Mouse (Mus musculus): ENCODE measurements around the gene Ap2a1. TPM values are rescaled to one million over a fixed set of nuclear protein-coding genes. Genes with fewer than 3 reads are reported as not detected.

The Ap2a1 gene
- polyA plus RNA-seq (2014; fragmentation: Nextera tagmentation; extraction: Ambion mirVana), result 68.0 and 74.8 TPM in 2 replicates

DNA sequence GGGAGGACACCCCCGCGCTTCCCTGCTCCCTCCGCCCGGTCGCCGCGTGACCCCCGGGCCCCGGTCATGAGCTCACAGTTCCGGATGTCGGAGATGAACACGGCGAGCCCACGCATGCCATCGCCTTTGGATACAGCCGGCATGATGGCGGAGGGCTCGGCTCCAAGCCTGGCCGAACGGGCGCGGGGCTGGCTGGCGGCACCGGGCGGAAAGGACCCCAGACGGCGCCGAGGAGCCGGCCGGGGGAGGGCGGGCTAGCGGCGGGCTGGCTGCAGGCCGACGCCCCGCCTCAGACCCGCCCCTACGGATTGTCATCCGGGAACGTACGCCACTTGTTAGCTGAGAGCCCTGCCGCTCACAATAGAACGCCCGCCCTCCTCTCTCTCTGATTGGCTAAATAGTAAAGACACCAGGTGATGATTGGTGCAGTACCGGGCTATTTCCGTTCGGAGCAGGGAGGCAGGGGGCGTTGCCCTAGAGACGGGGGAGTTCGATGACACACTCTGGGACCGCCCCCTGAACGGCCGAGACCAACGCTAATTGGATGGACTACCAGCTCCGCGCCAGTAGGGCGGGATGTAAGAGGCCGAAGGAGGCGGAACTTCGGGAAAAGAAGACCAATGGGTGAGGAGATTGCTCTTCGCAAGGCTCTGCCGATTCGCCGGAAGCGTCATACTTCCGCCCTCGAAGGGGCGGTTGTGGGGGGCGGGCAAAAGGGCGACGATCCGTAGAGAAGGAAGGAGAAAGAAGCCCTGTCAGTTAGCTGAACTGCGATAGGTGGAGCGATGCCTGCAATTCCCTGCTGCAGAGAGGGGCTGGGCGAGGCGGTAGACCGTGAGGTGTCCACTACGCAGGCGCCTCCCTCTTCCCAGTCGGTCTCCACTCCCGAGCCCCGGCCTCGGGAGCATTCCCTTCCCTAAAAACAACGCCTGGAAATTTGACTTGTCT, at the start of gene Ap2a1:
TSS of gene Ap2a1 (minus strand) at position 293 of the 948 bp plus-strand sequence.
- H3K4me3 ChIP-seq (ENCODE audit: low read depth, low read length), result peak within 1 kb of the TSS; percentile 97
- H3K27me3 ChIP-seq (ENCODE audit: control insufficient read depth, insufficient read depth, low read length), result no peaks in the 10 kb centered on the region
- ATAC-seq (ENCODE audit: low FRiP score) (peak; percentile 100), DNase-seq (ENCODE audit: low spot score, missing footprints) (peak; percentile 99)
- H3K27ac ChIP-seq (ENCODE audit: low read depth, low read length), result peak within 1 kb of the TSS; percentile 91
- H3K9me3 ChIP-seq (ENCODE audit: control insufficient read depth, low read length), result no peaks in the 10 kb centered on the region
- peak within 1 kb of the TSS; percentile 60 for H3K4me2 ChIP-seq
- H3K9ac ChIP-seq (ENCODE audit: low read length), result peak within 1 kb of the TSS; percentile 93
- no peaks in the 10 kb centered on the region for H3K36me3 ChIP-seq (ENCODE audit: control insufficient read depth, insufficient read depth, low read length)
- peaks cover 13% of the 10 kb centered on the region for H3K4me1 ChIP-seq (ENCODE audit: control insufficient read depth, insufficient read depth, low read length)
- WGBS, result under 1% methylated on average over 84 of the region's 84 CpGs

DNA sequence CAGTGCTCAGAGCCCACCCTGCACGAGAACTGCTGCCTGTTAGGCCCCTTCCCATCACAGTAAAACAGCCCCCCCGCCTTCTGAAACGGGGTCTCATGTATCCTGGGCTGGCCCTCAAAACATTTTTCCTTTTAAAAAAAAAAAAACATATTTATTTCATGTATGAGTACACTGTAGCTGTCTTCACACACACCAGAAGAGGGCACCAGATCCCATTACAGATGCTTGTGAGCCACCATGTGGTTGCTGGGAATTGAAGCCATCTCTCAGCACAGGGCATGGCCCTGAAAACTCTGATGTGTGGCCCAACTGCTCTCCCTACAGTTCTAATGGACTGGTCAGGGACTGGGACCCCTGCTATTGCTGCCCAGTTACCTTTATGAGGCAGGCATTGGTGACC, 49.0 kb upstream of the Ap2a1 start:
- H3K4me3 ChIP-seq (ENCODE audit: low read depth, low read length), result no peak overlapping the region
- H3K4me2 ChIP-seq, result no peak overlapping the region
- H3K27me3 ChIP-seq (ENCODE audit: control insufficient read depth, insufficient read depth, low read length), result no peaks in the 10 kb centered on the region
- WGBS, result 87% methylated on average over 3 of the region's 3 CpGs
- ATAC-seq (ENCODE audit: low FRiP score), result no peak
- H3K27ac ChIP-seq (ENCODE audit: low read depth, low read length), result no peak overlapping the region
- peaks cover 12% of the 10 kb centered on the region for H3K4me1 ChIP-seq (ENCODE audit: control insufficient read depth, insufficient read depth, low read length)
- no peaks in the 10 kb centered on the region for H3K9me3 ChIP-seq (ENCODE audit: control insufficient read depth, low read length)
- H3K36me3 ChIP-seq (ENCODE audit: control insufficient read depth, insufficient read depth, low read length), result peaks cover 63% of the 10 kb centered on the region
- DNase-seq (ENCODE audit: low spot score, missing footprints), result no peak
- H3K9ac ChIP-seq (ENCODE audit: low read length), result no peak overlapping the region

DNA sequence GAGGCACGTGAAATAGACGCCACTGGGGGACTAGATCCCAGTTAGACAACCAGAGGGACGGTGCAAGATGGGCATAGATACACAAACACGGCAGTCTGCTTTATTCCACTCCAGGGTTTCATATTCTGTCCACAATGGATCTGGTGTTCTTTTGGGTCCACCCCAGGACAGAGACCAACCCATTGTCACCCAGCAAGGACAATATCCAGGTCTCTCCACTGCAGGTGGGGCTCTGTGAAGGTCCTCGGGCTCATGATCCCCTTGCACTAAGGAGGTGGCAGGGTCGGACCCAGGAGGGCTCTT, 45.8 kb upstream of the Ap2a1 start:
- no peaks in the 10 kb centered on the region for H3K27me3 ChIP-seq (ENCODE audit: control insufficient read depth, insufficient read depth, low read length)
- H3K4me2 ChIP-seq, result peak overlapping the region; percentile 81
- H3K4me3 ChIP-seq (ENCODE audit: low read depth, low read length), result peak overlapping the region; percentile 47; the same call in 1 of the 2 replicates
- peaks cover 42% of the 10 kb centered on the region for H3K36me3 ChIP-seq (ENCODE audit: control insufficient read depth, insufficient read depth, low read length)
- peaks cover 23% of the 10 kb centered on the region for H3K4me1 ChIP-seq (ENCODE audit: control insufficient read depth, insufficient read depth, low read length)
- no peak overlapping the region for H3K9ac ChIP-seq (ENCODE audit: low read length)
- DNase-seq (ENCODE audit: low spot score, missing footprints) (no peak), ATAC-seq (ENCODE audit: low FRiP score) (no peak)
- no peaks in the 10 kb centered on the region for H3K9me3 ChIP-seq (ENCODE audit: control insufficient read depth, low read length)
- peak overlapping the region; percentile 17 for H3K27ac ChIP-seq (ENCODE audit: low read depth, low read length)
- WGBS, result 26% methylated on average over 6 of the region's 6 CpGs

DNA sequence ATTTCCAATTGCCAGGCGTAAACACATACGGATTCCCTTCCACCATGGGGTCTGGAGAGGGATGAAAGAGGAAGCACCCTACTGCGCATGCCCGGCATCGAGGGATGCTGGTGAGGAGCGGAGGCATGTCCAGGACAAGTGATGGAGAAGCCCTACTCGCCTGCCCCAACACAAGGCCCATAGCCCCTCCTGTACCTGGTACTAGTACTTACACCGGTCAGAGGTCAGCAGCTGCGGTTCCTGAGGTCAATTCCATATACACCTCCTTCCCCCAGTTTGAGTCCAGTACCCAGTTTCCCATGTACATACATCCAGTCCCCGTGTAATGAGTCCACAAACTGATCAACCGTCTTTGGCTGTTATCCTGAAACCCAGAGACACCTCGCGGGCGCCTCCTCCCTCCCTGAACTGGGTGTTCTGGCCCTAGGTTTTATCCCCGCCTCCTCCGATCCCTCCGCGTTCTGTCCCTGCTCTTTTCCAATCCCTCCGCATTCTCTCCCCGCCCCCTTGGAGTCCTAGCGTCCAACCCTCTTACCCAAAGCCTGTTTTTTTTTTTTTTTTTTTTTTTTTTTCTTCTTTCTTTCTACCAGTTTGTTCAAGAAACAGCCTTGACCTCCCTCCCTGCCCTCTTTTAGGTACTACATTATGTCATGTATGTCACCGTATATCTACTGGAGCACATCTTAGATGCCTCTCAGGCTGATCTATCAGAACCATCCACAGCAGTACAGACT, 45.3 kb upstream of the Ap2a1 start, which contains the start of gene Cpt1c:
TSS of gene Cpt1c (minus strand) at position 469 of the 734 bp plus-strand sequence.
- Histone ChIP-seq H3K9ac (ENCODE audit: low read length) (peak within 1 kb of the TSS; percentile 73), H3K27me3 (ENCODE audit: control insufficient read depth, insufficient read depth, low read length) (no peaks in the 10 kb centered on the region), H3K27ac (ENCODE audit: low read depth, low read length) (peak within 1 kb of the TSS; percentile 87), H3K4me2 (peak within 1 kb of the TSS; percentile 81), H3K4me1 (ENCODE audit: control insufficient read depth, insufficient read depth, low read length) (peaks cover 23% of the 10 kb centered on the region), H3K9me3 (ENCODE audit: control insufficient read depth, low read length) (no peaks in the 10 kb centered on the region), H3K4me3 (ENCODE audit: low read depth, low read length) (peak within 1 kb of the TSS; percentile 47), H3K36me3 (ENCODE audit: control insufficient read depth, insufficient read depth, low read length) (peaks cover 37% of the 10 kb centered on the region)
- peak; percentile 46; the same call in 1 of the 2 replicates for ATAC-seq (ENCODE audit: low FRiP score)
- peak; percentile 97 for DNase-seq (ENCODE audit: low spot score, missing footprints)
- WGBS, result 1% methylated on average over 22 of the region's 22 CpGs

DNA sequence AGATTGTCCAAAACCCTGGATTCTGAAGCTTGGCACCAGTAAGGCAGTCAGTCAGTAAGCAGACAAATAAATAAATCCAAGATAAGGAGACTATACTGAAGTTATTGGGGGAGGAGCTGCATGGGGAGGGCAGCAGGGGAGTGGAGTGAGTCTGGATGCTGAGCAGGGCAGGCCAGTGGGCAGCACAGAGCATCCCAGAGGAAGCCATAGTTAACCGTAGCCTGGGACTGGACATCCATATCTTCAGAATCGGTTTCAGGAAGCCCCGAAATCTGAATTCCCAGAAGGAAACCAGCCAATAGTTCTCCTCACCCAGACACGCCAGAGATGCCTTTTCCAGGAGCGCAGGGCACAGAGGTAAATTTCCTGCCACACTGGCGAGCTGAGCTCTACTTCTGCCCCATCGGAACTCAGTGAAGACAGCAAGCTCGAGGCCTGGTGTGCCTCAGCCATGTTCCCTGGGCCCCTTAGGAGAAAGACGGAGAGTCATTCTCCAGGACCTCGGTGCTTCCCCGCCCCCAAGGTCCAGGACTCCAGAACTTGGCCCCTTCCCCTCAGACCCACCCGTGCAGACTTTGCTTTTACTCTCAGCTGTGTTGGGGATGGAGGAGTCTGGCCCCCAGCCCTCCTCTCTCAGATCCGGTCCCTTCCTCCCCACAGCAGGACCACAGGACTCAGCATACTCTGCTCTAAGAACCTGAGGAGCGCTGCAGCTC, 44.3 kb upstream of the Ap2a1 start:
- peaks cover 23% of the 10 kb centered on the region for H3K4me1 ChIP-seq (ENCODE audit: control insufficient read depth, insufficient read depth, low read length)
- DNase-seq (ENCODE audit: low spot score, missing footprints) (peak; percentile 87), ATAC-seq (ENCODE audit: low FRiP score) (no peak)

DNA sequence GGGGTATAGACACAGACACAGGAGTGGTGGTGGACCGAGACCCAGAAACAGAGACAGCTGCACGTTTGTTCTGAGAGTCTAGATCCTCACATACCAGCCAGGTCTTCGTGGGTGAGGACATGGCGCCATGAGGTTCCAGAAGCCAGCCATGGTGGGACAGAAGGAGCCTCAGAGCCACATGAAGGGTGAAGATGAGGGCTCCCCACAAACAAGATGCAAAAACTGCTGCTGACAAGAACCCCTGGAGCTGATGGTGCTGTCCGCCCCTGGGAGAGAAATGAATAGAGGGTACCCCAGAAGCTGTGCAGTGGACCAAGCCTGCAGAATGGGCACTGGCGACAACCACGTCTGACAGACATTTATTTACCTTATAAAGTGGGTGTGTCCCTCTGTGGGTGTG, 41.8 kb upstream of the Ap2a1 start:
- H3K4me1 ChIP-seq (ENCODE audit: control insufficient read depth, insufficient read depth, low read length), result peaks cover 23% of the 10 kb centered on the region

More for the DNA sequence above, 44.3 kb upstream of the Ap2a1 start:
- peak overlapping the region; percentile 47 for H3K4me3 ChIP-seq (ENCODE audit: low read depth, low read length)
- H3K27ac ChIP-seq (ENCODE audit: low read depth, low read length), result peak overlapping the region; percentile 87
- 35% methylated on average over 14 of the region's 14 CpGs for WGBS
- H3K4me2 ChIP-seq, result peak overlapping the region; percentile 81
- H3K9me3 ChIP-seq (ENCODE audit: control insufficient read depth, low read length), result no peaks in the 10 kb centered on the region
- peak overlapping the region; percentile 73 for H3K9ac ChIP-seq (ENCODE audit: low read length)
- no peaks in the 10 kb centered on the region for H3K27me3 ChIP-seq (ENCODE audit: control insufficient read depth, insufficient read depth, low read length)
- peaks cover 29% of the 10 kb centered on the region for H3K36me3 ChIP-seq (ENCODE audit: control insufficient read depth, insufficient read depth, low read length)

DNA sequence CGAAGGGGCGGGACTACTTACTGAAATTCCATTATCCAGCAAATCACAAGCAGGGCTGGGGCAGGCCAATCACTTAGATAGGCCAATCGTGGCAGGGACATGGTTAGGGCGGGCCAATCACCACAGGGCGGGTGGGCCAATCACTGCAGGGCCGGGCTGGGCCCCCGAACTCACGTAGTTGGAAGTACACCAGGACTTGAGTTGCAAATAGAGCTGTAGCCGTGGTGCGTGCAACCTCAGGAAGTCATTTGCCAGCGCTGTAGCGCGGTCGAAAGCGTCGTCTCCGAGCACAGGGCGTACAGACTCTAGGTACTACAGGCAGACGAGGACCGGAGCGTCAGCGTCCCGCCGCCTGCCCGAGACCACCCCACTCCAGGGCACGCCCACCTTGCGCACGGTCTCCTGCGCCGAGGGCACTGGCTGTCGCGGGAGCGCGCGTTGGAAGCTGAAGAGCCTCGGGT, 41.0 kb upstream of the Ap2a1 start:
- Histone ChIP-seq H3K9ac (ENCODE audit: low read length) (peak overlapping the region; percentile 66), H3K9me3 (ENCODE audit: control insufficient read depth, low read length) (no peaks in the 10 kb centered on the region), H3K4me2 (peak overlapping the region; percentile 74), H3K4me3 (ENCODE audit: low read depth, low read length) (peak overlapping the region; percentile 57), H3K36me3 (ENCODE audit: control insufficient read depth, insufficient read depth, low read length) (no peaks in the 10 kb centered on the region), H3K27me3 (ENCODE audit: control insufficient read depth, insufficient read depth, low read length) (no peaks in the 10 kb centered on the region), H3K27ac (ENCODE audit: low read depth, low read length) (peak overlapping the region; percentile 68; the same call in 1 of the 2 replicates), H3K4me1 (ENCODE audit: control insufficient read depth, insufficient read depth, low read length) (peaks cover 20% of the 10 kb centered on the region)
- peak; percentile 98 for DNase-seq (ENCODE audit: low spot score, missing footprints)
- under 1% methylated on average over 36 of the region's 36 CpGs for WGBS
- peak; percentile 96 for ATAC-seq (ENCODE audit: low FRiP score)

More for the DNA sequence above, 41.8 kb upstream of the Ap2a1 start:
- Histone ChIP-seq H3K9me3 (ENCODE audit: control insufficient read depth, low read length) (no peaks in the 10 kb centered on the region), H3K4me2 (peak overlapping the region; percentile 74), H3K4me3 (ENCODE audit: low read depth, low read length) (peak overlapping the region; percentile 57), H3K36me3 (ENCODE audit: control insufficient read depth, insufficient read depth, low read length) (peaks cover 5% of the 10 kb centered on the region), H3K27me3 (ENCODE audit: control insufficient read depth, insufficient read depth, low read length) (no peaks in the 10 kb centered on the region), H3K27ac (ENCODE audit: low read depth, low read length) (peak overlapping the region; percentile 68; the same call in 1 of the 2 replicates), H3K9ac (ENCODE audit: low read length) (peak overlapping the region; percentile 66)
- DNase-seq (ENCODE audit: low spot score, missing footprints), result no peak
- ATAC-seq (ENCODE audit: low FRiP score), result no peak
- 73% methylated on average over 7 of the region's 7 CpGs for WGBS

DNA sequence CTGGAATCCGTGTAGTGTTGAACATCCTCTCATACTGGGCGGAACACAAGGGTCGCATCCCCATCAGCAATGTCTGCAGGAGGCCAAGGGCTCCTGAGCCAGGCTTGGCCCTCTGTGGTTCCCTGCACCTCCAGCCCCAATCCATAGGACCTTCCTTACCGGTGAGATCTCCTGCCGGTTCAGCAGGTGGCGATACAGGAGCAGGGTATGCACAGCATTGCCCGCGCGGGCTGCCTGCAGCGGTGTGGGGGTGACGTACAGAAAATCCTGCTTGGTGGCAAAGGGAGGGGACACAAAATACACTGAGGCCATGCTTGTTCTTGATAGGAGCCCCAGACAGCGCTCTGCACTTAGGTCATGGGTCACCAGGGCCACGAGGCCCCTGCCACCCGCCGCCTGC, 37.3 kb upstream of the Ap2a1 start:
- H3K36me3 ChIP-seq (ENCODE audit: control insufficient read depth, insufficient read depth, low read length), result no peaks in the 10 kb centered on the region
- no peak overlapping the region for H3K4me2 ChIP-seq
- no peak overlapping the region for H3K27ac ChIP-seq (ENCODE audit: low read depth, low read length)
- DNase-seq (ENCODE audit: low spot score, missing footprints), result no peak
- peaks cover 8% of the 10 kb centered on the region for H3K4me1 ChIP-seq (ENCODE audit: control insufficient read depth, insufficient read depth, low read length)
- H3K4me3 ChIP-seq (ENCODE audit: low read depth, low read length), result no peak overlapping the region
- H3K9me3 ChIP-seq (ENCODE audit: control insufficient read depth, low read length), result no peaks in the 10 kb centered on the region
- WGBS, result 78% methylated on average over 15 of the region's 15 CpGs
- H3K9ac ChIP-seq (ENCODE audit: low read length), result no peak overlapping the region
- no peak for ATAC-seq (ENCODE audit: low FRiP score)
- H3K27me3 ChIP-seq (ENCODE audit: control insufficient read depth, insufficient read depth, low read length), result no peaks in the 10 kb centered on the region

All from midbrain, embryonic 11.5 days (tissue).